Mouse (Mus musculus): ENCODE data around the gene Ccs. TPM values are rescaled to one million over a fixed set of nuclear protein-coding genes. Genes with fewer than 3 reads are reported as not detected.

Gene Ccs
- polyA plus RNA-seq (2014; fragmentation: Illumina TruSeq; extraction: RNeasy Lipid Tissue Mini Kit (QIAGEN cat#74804); ENCODE audit: low read depth, low replicate concordance), result 17.2 TPM

GRCm38 (mm10) chr19:4839149-4839548, at the start of gene Ccs, which contains the start of gene Ccdc87:
Gene Ccs (minus strand): TSS chr19:4839332.
Gene Ccdc87 (plus strand): TSS chr19:4839366.

DNA sequence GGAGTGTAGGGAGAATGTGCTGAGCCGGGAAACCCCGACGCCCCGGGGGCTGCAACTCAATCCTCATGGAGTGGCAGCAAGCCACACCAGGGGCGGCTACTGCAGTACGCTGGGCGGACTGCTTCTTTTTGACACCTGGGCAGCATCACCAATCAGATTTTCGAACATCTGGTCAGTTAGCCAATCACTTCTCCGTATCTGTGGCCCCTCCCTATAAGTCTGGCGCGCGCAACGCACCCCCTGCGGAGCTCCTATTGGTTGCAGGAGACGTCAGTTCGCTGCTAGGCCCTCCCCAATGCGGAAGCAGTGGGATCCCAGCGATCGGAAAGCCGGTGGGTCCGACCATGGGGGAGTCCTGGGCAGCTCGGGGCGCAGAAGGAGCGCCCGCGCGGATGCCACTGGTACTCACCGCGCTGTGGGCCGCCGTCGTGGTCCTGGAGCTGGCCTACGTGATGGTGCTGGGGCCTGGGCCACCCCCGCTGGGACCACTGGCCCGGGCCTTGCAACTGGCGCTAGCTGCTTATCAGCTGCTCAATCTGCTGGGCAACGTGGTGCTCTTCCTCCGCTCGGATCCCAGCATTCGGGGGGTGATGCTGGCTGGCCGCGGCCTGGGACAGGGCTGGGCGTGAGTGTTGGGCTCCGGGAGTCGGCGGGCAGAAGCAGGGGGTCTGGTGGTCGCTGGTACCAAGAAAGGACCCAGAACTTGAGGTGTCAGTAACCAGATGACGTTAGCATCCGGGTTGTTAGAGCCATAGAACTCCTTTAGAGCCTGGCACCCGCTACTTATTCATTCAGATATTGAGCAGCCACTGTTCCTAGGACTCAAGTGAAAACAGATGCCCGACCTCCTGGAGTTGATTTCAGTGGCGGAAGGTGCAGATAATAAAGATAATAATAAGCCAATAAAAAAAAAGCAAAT, 39.5 kb upstream of the Ccs start, which contains the start of gene Zdhhc24:
Zdhhc24 (plus strand) TSS at position 264 of the 919 bp plus-strand sequence.

GRCm38 (mm10) chr19:4877785-4878184, 38.7 kb upstream of the Ccs start, which contains the start of gene Actn3:
Gene Actn3 (minus strand): TSS chr19:4877909.

GRCm38 (mm10) chr19:4854552-4855469, 15.7 kb upstream of the Ccs start, which contains the start of gene Ctsf:
Gene Ctsf (plus strand): TSS chr19:4855130.

GRCm38 (mm10) chr19:4811063-4811908, 27.8 kb downstream of the Ccs start, which contains the start of the genes Gm21992 and Rbm14:
Gene Gm21992 (minus strand): TSS chr19:4811612.
Gene Rbm14 (minus strand): TSS chr19:4811634.

GRCm38 (mm10) chr19:4793831-4794422, 45.2 kb downstream of the Ccs start, which contains the start of gene Rbm4:
Gene Rbm4 (minus strand): TSS chr19:4793901.

Other genes starting within 250 kb of the Ccs start
- not detected for gene Lrfn4, start 223.7 kb downstream of the Ccs start, polyA plus RNA-seq (2014; fragmentation: Illumina TruSeq; extraction: RNeasy Lipid Tissue Mini Kit (QIAGEN cat#74804); ENCODE audit: low read depth, low replicate concordance)
- gene Rce1, start 213.7 kb downstream of the Ccs start, polyA plus RNA-seq (2014; fragmentation: Illumina TruSeq; extraction: RNeasy Lipid Tissue Mini Kit (QIAGEN cat#74804); ENCODE audit: low read depth, low replicate concordance), result 1.7 TPM
- gene Gm960, start 140.7 kb downstream of the Ccs start, polyA plus RNA-seq (2014; fragmentation: Illumina TruSeq; extraction: RNeasy Lipid Tissue Mini Kit (QIAGEN cat#74804); ENCODE audit: low read depth, low replicate concordance), result 0.19 TPM
- 2.0 TPM for gene Sptbn2, start 128.2 kb downstream of the Ccs start, polyA plus RNA-seq (2014; fragmentation: Illumina TruSeq; extraction: RNeasy Lipid Tissue Mini Kit (QIAGEN cat#74804); ENCODE audit: low read depth, low replicate concordance)
- gene Rbm4b, start 82.8 kb downstream of the Ccs start, polyA plus RNA-seq (2014; fragmentation: Illumina TruSeq; extraction: RNeasy Lipid Tissue Mini Kit (QIAGEN cat#74804); ENCODE audit: low read depth, low replicate concordance), result 11.6 TPM
- 5.6 TPM for gene Rbm4, start 45.4 kb downstream of the Ccs start, polyA plus RNA-seq (2014; fragmentation: Illumina TruSeq; extraction: RNeasy Lipid Tissue Mini Kit (QIAGEN cat#74804); ENCODE audit: low read depth, low replicate concordance)
- gene Gm21992, start 27.7 kb downstream of the Ccs start, polyA plus RNA-seq (2014; fragmentation: Illumina TruSeq; extraction: RNeasy Lipid Tissue Mini Kit (QIAGEN cat#74804); ENCODE audit: low read depth, low replicate concordance), result 14.7 TPM
- 1.9 TPM for gene Rbm14, start 27.7 kb downstream of the Ccs start, polyA plus RNA-seq (2014; fragmentation: Illumina TruSeq; extraction: RNeasy Lipid Tissue Mini Kit (QIAGEN cat#74804); ENCODE audit: low read depth, low replicate concordance)
- gene Ccdc87, start within 50 bp of the Ccs start, polyA plus RNA-seq (2014; fragmentation: Illumina TruSeq; extraction: RNeasy Lipid Tissue Mini Kit (QIAGEN cat#74804); ENCODE audit: low read depth, low replicate concordance), result not detected
- 13.0 TPM for gene Ctsf, start 15.8 kb upstream of the Ccs start, polyA plus RNA-seq (2014; fragmentation: Illumina TruSeq; extraction: RNeasy Lipid Tissue Mini Kit (QIAGEN cat#74804); ENCODE audit: low read depth, low replicate concordance)
- not detected for gene Actn3, start 38.6 kb upstream of the Ccs start, polyA plus RNA-seq (2014; fragmentation: Illumina TruSeq; extraction: RNeasy Lipid Tissue Mini Kit (QIAGEN cat#74804); ENCODE audit: low read depth, low replicate concordance)
- gene Zdhhc24, start 39.3 kb upstream of the Ccs start, polyA plus RNA-seq (2014; fragmentation: Illumina TruSeq; extraction: RNeasy Lipid Tissue Mini Kit (QIAGEN cat#74804); ENCODE audit: low read depth, low replicate concordance), result 3.2 TPM
- gene Bbs1, start 67.3 kb upstream of the Ccs start, polyA plus RNA-seq (2014; fragmentation: Illumina TruSeq; extraction: RNeasy Lipid Tissue Mini Kit (QIAGEN cat#74804); ENCODE audit: low read depth, low replicate concordance), result 0.45 TPM
- 4.6 TPM for gene Dpp3, start 89.0 kb upstream of the Ccs start, polyA plus RNA-seq (2014; fragmentation: Illumina TruSeq; extraction: RNeasy Lipid Tissue Mini Kit (QIAGEN cat#74804); ENCODE audit: low read depth, low replicate concordance)
- gene Peli3, start 103.8 kb upstream of the Ccs start, polyA plus RNA-seq (2014; fragmentation: Illumina TruSeq; extraction: RNeasy Lipid Tissue Mini Kit (QIAGEN cat#74804); ENCODE audit: low read depth, low replicate concordance), result 0.42 TPM
- gene Mrpl11, start 122.8 kb upstream of the Ccs start, polyA plus RNA-seq (2014; fragmentation: Illumina TruSeq; extraction: RNeasy Lipid Tissue Mini Kit (QIAGEN cat#74804); ENCODE audit: low read depth, low replicate concordance), result 22.6 TPM
- gene Npas4, start 151.0 kb upstream of the Ccs start, polyA plus RNA-seq (2014; fragmentation: Illumina TruSeq; extraction: RNeasy Lipid Tissue Mini Kit (QIAGEN cat#74804); ENCODE audit: low read depth, low replicate concordance), result not detected
- not detected for gene Slc29a2, start 184.5 kb upstream of the Ccs start, polyA plus RNA-seq (2014; fragmentation: Illumina TruSeq; extraction: RNeasy Lipid Tissue Mini Kit (QIAGEN cat#74804); ENCODE audit: low read depth, low replicate concordance)
- gene B4gat1, start 199.5 kb upstream of the Ccs start, polyA plus RNA-seq (2014; fragmentation: Illumina TruSeq; extraction: RNeasy Lipid Tissue Mini Kit (QIAGEN cat#74804); ENCODE audit: low read depth, low replicate concordance), result 9.5 TPM
- 0.69 TPM for gene AC124502.3, start 199.6 kb upstream of the Ccs start, polyA plus RNA-seq (2014; fragmentation: Illumina TruSeq; extraction: RNeasy Lipid Tissue Mini Kit (QIAGEN cat#74804); ENCODE audit: low read depth, low replicate concordance)
- gene Brms1, start 202.0 kb upstream of the Ccs start, polyA plus RNA-seq (2014; fragmentation: Illumina TruSeq; extraction: RNeasy Lipid Tissue Mini Kit (QIAGEN cat#74804); ENCODE audit: low read depth, low replicate concordance), result 1.6 TPM
- gene Rin1, start 211.1 kb upstream of the Ccs start, polyA plus RNA-seq (2014; fragmentation: Illumina TruSeq; extraction: RNeasy Lipid Tissue Mini Kit (QIAGEN cat#74804); ENCODE audit: low read depth, low replicate concordance), result not detected
- gene Cd248, start 228.7 kb upstream of the Ccs start, polyA plus RNA-seq (2014; fragmentation: Illumina TruSeq; extraction: RNeasy Lipid Tissue Mini Kit (QIAGEN cat#74804); ENCODE audit: low read depth, low replicate concordance), result not detected
- gene Tmem151a, start 246.2 kb upstream of the Ccs start, polyA plus RNA-seq (2014; fragmentation: Illumina TruSeq; extraction: RNeasy Lipid Tissue Mini Kit (QIAGEN cat#74804); ENCODE audit: low read depth, low replicate concordance), result not detected
- gene Yif1a, start 249.2 kb upstream of the Ccs start, polyA plus RNA-seq (2014; fragmentation: Illumina TruSeq; extraction: RNeasy Lipid Tissue Mini Kit (QIAGEN cat#74804); ENCODE audit: low read depth, low replicate concordance), result 27.7 TPM

Data from liver, adult 10 weeks (tissue).